Mouse (Mus musculus) hindbrain, embryonic 14.5 days (tissue): Measurements from ENCODE around the gene Axdnd1. TPM values are rescaled to one million over a fixed set of nuclear protein-coding genes. Genes with fewer than 3 reads are reported as not detected.

Experiments used
- ATAC-seq: fragments of 200-750 bp; cut with Nextera tagmentation; 2 replicates; pipeline ENCODE4 v1.8.0; 2017; ENCODE audit warnings: moderate number of reproducible peaks, mild to moderate bottlenecking, moderate TSS enrichment, moderate library complexity; ENCODE audit not compliant: low FRiP score
- DNase-seq: peaks from one replicate; pipeline ENCODE4 v3.0.0-alpha.2; 2015; ENCODE audit warnings: low spot score
- H3K27ac ChIP-seq: fragments of 300-500 bp; sonication (generic); 2 replicates; pipeline ENCODE4 v1.5.1; 2014; ENCODE audit warnings: mild to moderate bottlenecking, moderate library complexity
- H3K27me3 ChIP-seq: fragments of 300-500 bp; sonication (generic); 2 replicates; pipeline ENCODE4 v1.6.1; 2014; ENCODE audit warnings: mild to moderate bottlenecking, low read length, mixed read lengths; ENCODE audit not compliant: control insufficient read depth, insufficient read depth
- H3K36me3 ChIP-seq: fragments of 300-500 bp; sonication (generic); replicated peaks from 2 replicates; pipeline ENCODE4 v1.6.1; 2014; ENCODE audit not compliant: control insufficient read depth, insufficient read depth
- H3K4me1 ChIP-seq: fragments of 300-500 bp; sonication (generic); replicated peaks from 2 replicates; pipeline ENCODE4 v1.6.1; 2014; ENCODE audit warnings: antibody characterized with exemption, low read length, mixed read lengths; ENCODE audit not compliant: control insufficient read depth, insufficient read depth
- H3K4me2 ChIP-seq: fragments of 300-500 bp; sonication (generic); replicated peaks from 2 replicates; pipeline ENCODE4 v1.6.1; 2014; ENCODE audit warnings: mild to moderate bottlenecking, moderate library complexity
- H3K4me3 ChIP-seq: fragments of 300-500 bp; sonication (generic); replicated peaks from 2 replicates; pipeline ENCODE4 v1.5.1; 2014; ENCODE audit warnings: mild to moderate bottlenecking, low read length
- H3K9ac ChIP-seq: fragments of 300-500 bp; sonication (generic); 2 replicates; pipeline ENCODE4 v1.6.1; 2014
- H3K9me3 ChIP-seq: fragments of 300-500 bp; sonication (generic); 2 replicates; pipeline ENCODE4 v1.6.1; 2016; ENCODE audit warnings: low read length; ENCODE audit not compliant: control insufficient read depth
- WGBS: fragments of 180-500 bp; shearing (Covaris S2); extraction: QIAGEN DNeasy Blood & Tissue Kit; methylation state at CpG from one replicate; pipeline ENCODE4 v1.1.7; 2014; 5-methylcytosine and 5-hydroxymethylcytosine counted together
- polyA plus RNA-seq: library from polyadenylated mRNA; unstranded; fragments of >200 nt; fragmentation: Nextera tagmentation; extraction: Ambion mirVana; gene quantifications from 2 replicates; pipeline ENCODE4 v1.2.1, GENCODE M21; 2014

Axdnd1 gene
- polyA plus RNA-seq = 0.13 and 0.27 TPM in 2 replicates

- Histone ChIP-seq H3K4me1 (no peaks in the 10 kb centered on the region), H3K4me3 (peak within 1 kb of the TSS; percentile 54), H3K9me3 (peaks cover 9% of the 10 kb centered on the region; the same call in 1 of the 2 replicates), H3K9ac (peak within 1 kb of the TSS; percentile 55), H3K36me3 (no peaks in the 10 kb centered on the region), H3K27me3 (no peaks in the 10 kb centered on the region), H3K27ac (peak within 1 kb of the TSS; percentile 1; the same call in 1 of the 2 replicates), H3K4me2 (peak within 1 kb of the TSS; percentile 68)
- peak; percentile 89 for DNase-seq
- peak; percentile 93 for ATAC-seq
- WGBS = under 1% methylated on average over 44 of the region's 44 CpGs
These were observed at the start of gene Axdnd1 for GRCm38 (mm10) chr1:156420671-156421297. Gene Axdnd1 (minus strand): TSS chr1:156421159.

DNA sequence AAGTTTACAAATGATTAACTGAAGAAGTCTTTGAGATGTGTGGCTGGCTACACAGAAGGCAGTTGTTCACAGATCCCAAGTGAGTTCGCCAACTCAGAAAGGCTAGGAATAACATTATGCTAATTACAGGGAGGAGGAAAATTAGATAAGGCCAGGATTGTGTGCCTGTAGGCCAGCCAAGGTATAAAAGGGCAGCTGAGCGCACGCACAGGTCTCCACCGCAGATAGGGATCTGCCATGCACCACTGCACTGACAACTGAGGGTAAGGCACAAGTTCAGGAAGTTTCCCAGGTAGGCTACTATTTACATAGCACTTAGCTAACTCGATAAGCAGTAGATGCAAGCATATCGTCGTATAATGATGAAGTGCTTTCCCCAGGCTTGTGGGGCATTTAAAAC, 49.6 kb upstream of the Axdnd1 start:
- 72% methylated on average over 7 of the region's 7 CpGs for WGBS
- no peak for DNase-seq

DNA sequence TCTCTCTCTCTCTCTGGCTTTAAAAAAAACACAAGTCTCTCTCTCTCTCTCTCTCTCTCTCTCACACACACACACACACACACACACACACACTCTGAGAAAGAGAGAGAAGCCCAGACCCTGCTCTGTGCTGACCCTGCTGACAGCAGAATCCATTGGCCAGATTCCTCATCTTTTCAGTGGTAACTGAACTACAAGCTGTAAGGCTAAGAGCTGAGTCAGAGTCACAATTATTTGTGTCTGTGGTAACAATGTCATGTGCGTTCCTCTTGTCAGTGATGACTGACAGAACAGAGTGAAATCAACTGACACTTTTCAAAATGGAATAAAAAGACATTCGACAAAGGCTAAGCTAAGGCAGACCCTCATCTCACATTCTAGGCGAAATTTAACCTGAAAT, 47.6 kb upstream of the Axdnd1 start:
- Histone ChIP-seq H3K36me3 (no peaks in the 10 kb centered on the region; the same call in 1 of the 2 replicates), H3K9me3 (peaks cover 20% of the 10 kb centered on the region; the same call in 1 of the 2 replicates), H3K4me3 (no peak overlapping the region), H3K27me3 (no peaks in the 10 kb centered on the region), H3K4me2 (no peak overlapping the region), H3K27ac (no peak overlapping the region), H3K9ac (no peak overlapping the region), H3K4me1 (peaks cover 9% of the 10 kb centered on the region)
- no peak for DNase-seq
- 90% methylated on average over 3 of the region's 3 CpGs for WGBS
- no peak for ATAC-seq

More for the DNA sequence above, 49.6 kb upstream of the Axdnd1 start:
- no peaks in the 10 kb centered on the region; the same call in 1 of the 2 replicates for H3K36me3 ChIP-seq
- no peaks in the 10 kb centered on the region for H3K27me3 ChIP-seq
- ATAC-seq = no peak
- H3K27ac ChIP-seq = no peak overlapping the region
- no peak overlapping the region for H3K4me2 ChIP-seq
- no peak overlapping the region for H3K4me3 ChIP-seq
- H3K4me1 ChIP-seq = peaks cover 9% of the 10 kb centered on the region
- no peak overlapping the region for H3K9ac ChIP-seq
- peaks cover 20% of the 10 kb centered on the region; the same call in 1 of the 2 replicates for H3K9me3 ChIP-seq

DNA sequence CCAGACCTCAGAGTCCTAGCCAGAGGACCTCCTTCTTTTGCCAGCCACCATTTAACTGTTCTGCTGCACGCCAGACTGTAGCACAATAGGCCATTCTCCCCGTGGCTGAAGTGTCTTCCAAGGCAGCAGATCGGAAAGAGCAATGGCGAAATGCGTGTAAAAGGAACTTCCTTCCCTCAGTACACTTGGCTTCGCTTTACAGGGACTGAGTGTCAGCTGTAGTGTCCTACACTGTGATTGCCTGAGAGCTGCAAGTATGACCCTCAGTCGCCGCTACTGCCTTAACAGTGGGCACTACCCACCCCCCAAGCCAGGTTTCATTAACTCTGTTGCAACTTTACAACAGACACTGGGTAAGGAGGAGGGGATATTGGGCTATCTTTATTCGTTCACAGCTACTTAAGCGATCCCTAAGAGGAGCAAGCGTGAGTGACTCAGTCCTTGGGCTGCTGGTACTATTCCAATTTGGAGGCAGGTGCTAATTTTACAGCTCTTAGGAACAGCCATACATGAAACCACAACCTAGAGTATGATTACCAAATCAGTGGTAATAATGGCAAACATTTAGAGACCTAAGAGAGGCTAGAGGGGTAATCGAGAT, 46.8 kb upstream of the Axdnd1 start:
- Histone ChIP-seq H3K4me1 (peaks cover 3% of the 10 kb centered on the region; the same call in 1 of the 2 replicates), H3K4me2 (no peak overlapping the region), H3K27ac (no peak overlapping the region), H3K9me3 (peaks cover 20% of the 10 kb centered on the region; the same call in 1 of the 2 replicates), H3K27me3 (no peaks in the 10 kb centered on the region), H3K9ac (no peak overlapping the region), H3K4me3 (no peak overlapping the region), H3K36me3 (no peaks in the 10 kb centered on the region; the same call in 1 of the 2 replicates)
- ATAC-seq (no peak), DNase-seq (no peak)
- 88% methylated on average over 12 of the region's 12 CpGs for WGBS

DNA sequence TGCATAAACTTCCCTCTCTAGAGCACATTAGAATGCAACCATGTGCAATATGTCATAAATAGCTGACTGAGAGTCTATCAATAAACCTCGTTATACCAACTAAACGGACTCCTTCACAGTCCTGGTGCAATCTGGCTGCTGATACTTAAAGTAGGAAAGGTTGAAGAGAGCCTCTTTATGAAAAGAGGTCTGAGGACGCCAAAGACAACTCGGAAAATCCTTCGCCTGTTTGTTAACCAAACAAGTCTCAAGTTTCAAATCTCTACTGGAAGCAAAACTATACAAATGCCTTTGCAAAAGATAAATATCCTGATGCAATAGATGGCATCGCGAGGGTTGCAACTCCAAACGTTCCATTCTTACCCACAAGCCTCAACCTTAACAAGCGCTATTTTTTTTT, 44.0 kb upstream of the Axdnd1 start:
- ATAC-seq = no peak
- 92% methylated on average over 9 of the region's 9 CpGs for WGBS
- H3K9me3 ChIP-seq = peaks cover 19% of the 10 kb centered on the region; the same call in 1 of the 2 replicates
- H3K27me3 ChIP-seq = no peaks in the 10 kb centered on the region
- H3K4me2 ChIP-seq = no peak overlapping the region
- no peaks in the 10 kb centered on the region for H3K4me1 ChIP-seq
- no peak overlapping the region for H3K4me3 ChIP-seq
- no peak overlapping the region for H3K9ac ChIP-seq
- DNase-seq = no peak
- H3K27ac ChIP-seq = no peak overlapping the region
- H3K36me3 ChIP-seq = no peaks in the 10 kb centered on the region; the same call in 1 of the 2 replicates

- Histone ChIP-seq H3K4me3 (no peak overlapping the region), H3K36me3 (no peaks in the 10 kb centered on the region; the same call in 1 of the 2 replicates), H3K9me3 (peaks cover 11% of the 10 kb centered on the region; the same call in 1 of the 2 replicates), H3K27ac (no peak overlapping the region), H3K27me3 (no peaks in the 10 kb centered on the region), H3K9ac (no peak overlapping the region), H3K4me1 (no peaks in the 10 kb centered on the region), H3K4me2 (no peak overlapping the region)
- no peak for ATAC-seq
- no peak for DNase-seq
- 91% methylated on average over 8 of the region's 8 CpGs for WGBS
These were observed 43.3 kb upstream of the Axdnd1 start for GRCm38 (mm10) chr1:156463981-156464853.

- Histone ChIP-seq H3K4me3 (no peak overlapping the region), H3K4me2 (no peak overlapping the region), H3K9me3 (0 out of 2 replicates have a peak, but pooled peaks cover 6% of the 10 kb centered on the region), H3K4me1 (no peaks in the 10 kb centered on the region), H3K27me3 (no peaks in the 10 kb centered on the region), H3K27ac (no peak overlapping the region), H3K9ac (no peak overlapping the region), H3K36me3 (no peaks in the 10 kb centered on the region; the same call in 1 of the 2 replicates)
- ATAC-seq (no peak), DNase-seq (no peak)
- 91% methylated on average over 12 of the region's 12 CpGs for WGBS
These were observed 41.5 kb upstream of the Axdnd1 start for GRCm38 (mm10) chr1:156462273-156462991.

DNA sequence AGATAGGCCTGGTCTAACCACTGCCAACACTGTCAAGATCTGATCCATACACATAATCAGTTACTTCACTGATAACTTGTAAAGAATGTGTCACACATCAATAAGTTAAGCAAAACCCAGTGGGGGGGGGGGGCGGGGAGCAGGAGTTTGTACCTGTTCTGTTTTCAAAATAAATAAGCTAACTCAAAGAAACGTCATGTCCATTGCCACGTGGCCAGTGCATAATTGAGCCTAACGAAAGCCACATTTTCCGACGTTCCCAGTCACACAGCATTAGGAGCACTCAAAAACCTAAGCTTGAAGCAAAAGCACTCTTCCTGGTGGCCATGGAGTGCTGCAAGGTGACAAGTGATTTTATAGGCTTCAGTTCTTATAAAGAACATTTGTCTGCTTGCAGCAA, 40.1 kb upstream of the Axdnd1 start:
- no peak overlapping the region for H3K27ac ChIP-seq
- H3K27me3 ChIP-seq = no peaks in the 10 kb centered on the region
- no peaks in the 10 kb centered on the region; the same call in 1 of the 2 replicates for H3K36me3 ChIP-seq
- H3K4me3 ChIP-seq = no peak overlapping the region
- ATAC-seq (no peak), DNase-seq (no peak)
- H3K4me1 ChIP-seq = no peaks in the 10 kb centered on the region
- no peak overlapping the region for H3K4me2 ChIP-seq
- WGBS = 89% methylated on average over 6 of the region's 6 CpGs
- H3K9ac ChIP-seq = no peak overlapping the region
- 0 out of 2 replicates have a peak, but pooled peaks cover 2% of the 10 kb centered on the region for H3K9me3 ChIP-seq
